Mouse (Mus musculus): Measurements from ENCODE around the gene Mrpl17.
A peak's percentile ranks its signal among the peaks of the same experiment; 100 is the strongest.

Gene Mrpl17

DNA sequence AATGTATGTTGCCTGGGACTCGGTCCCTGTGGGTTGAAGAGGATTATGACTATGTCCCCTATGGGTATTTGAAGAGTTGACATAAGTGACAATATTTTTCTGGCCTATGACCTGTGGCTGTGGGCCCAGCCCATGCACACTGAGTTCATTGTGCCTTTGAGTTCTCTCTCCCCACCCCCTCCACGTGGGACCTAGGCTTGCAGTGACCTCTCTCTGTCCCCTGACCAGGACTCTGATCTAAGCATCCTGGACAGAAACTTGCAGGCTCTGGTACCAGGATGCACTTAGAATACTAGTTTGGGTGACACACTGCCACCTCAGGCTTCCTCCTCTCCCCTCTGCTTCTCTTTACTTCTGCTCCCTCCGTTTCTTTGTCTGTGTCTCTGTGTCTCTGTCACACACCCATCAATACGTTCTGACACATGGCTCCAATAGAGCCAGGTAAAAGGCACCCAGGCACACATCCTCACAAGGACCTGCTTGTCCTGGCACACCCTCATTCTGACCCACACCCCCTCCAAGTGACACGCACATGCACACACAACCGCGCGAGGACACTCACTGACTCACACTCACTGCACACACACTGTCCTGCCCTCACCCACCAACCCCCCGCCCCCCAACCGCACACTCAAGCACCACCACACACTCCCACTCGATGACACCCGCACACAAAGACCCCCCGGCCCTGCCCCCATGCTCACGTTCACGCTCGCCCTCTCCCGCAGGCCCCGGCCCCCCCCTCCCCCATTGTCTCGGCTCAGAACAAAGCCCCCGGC, 24.2 kb downstream of the Mrpl17 start:
- no peak for DNase-seq (ENCODE audit: low spot score in 2 of 2)

DNA sequence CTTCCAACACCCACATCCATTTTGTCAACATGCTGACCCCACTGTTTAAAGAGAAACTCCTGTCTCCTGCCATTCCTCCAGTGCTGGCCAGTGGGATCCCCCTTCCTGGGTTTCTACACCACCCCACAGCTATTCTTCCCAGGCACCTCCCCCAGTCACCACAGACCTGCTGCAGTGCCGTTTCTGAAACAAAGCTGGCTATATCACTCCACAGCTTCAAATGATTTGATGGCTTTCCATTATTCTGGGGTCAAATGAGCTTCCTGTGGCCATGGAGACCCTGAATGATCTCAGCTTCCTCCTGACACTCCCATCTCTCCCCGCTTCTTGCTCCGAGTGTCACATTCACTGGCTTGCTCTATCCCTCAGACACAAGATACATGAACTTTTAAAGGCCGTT, 26.3 kb downstream of the Mrpl17 start:
- DNase-seq (ENCODE audit: low spot score in 2 of 2): no peak

DNA sequence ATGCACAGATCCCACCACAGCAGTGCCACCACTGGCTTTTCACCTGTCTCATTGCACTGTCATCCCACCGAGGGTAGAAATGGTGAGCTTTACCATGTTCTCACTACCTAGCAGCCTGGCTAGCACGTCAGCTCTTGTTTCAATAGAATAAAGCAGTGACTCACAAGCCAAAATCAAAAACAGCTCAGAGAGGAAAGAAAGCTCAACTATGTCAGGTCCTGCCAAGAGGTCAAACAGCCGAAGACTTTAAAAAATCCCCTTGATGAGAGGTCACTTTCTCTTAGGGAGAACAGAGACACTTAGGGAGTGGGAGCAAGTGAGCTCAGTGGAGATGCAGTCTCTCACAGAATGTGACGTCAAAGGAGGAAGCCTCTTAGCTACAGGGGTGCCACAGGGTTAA, 27.0 kb downstream of the Mrpl17 start:
- no peak for DNase-seq (ENCODE audit: low spot score in 2 of 2)

DNA sequence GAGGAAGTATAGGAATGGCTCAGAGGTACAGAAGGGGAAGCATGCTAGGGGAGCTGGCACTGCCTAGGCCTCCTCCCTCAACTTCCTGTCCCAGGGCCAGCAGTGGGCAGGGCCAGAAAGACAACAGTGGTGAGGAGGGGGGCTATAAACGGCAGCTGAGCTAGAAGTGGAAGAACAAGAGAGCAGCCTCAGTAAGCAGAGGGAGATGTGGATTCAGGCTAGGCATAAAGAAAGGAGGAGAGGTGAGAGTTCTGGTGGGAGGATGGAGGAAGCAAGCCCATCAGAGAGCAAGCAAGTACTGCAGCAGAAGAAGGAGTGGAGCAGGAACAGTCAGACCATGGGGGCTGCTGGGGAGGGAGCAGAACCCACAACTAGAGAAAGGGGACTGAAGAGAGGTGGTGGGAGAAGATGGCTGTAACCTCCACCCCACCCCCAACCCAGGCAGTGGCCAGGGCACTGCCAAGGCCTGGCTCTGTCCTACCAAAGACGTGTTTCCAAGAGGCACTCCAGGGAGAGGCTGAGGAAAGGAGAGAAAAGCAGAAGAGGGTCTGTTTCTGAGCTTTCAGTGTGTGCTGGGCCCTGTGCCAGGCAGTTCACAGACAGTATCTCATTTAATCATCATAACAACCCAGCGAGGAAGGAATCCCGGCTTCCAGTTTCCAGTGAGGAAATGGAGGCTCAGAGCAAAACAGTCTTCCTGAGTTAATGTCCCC, 32.2 kb downstream of the Mrpl17 start:
- DNase-seq (ENCODE audit: low spot score in 2 of 2): no peak

DNA sequence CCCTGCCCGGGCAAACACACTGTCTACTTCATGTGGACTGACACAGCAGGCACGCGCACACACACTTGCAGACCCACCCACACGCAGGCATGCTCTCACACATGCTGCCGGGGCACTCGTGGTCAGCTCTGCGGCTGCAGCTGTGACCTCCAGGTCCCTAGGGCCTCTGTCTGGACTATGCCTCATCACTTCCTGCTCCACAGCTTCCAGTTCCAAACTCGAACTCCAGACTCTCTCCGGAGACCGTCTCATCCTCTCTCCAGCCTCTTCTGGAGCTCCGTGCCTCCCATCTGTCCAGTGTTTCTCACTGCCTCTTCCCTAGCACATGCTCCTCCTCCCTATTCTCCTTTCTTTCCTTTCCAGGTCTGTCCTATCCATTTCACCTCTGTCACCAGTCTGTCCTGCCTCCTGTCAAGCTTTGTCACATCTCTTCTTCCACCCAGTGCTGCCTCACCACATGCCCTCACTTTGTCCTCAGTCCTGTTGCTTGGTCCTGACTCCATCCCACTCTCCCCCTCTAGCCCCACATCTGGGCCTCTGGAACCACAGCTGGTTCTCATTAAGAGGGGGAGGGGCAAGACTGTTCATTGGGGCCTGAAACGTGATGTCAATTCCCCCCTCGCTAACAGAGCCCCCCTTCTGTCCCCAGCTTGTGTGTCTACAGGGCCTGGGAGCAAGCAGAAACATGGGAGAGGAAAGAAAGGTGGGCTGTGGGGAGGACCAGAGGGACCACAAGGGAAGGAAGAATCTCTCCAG, 32.9 kb downstream of the Mrpl17 start:
- DNase-seq (ENCODE audit: low spot score in 2 of 2): peak in 1 of 2 experiments; percentile 60

DNA sequence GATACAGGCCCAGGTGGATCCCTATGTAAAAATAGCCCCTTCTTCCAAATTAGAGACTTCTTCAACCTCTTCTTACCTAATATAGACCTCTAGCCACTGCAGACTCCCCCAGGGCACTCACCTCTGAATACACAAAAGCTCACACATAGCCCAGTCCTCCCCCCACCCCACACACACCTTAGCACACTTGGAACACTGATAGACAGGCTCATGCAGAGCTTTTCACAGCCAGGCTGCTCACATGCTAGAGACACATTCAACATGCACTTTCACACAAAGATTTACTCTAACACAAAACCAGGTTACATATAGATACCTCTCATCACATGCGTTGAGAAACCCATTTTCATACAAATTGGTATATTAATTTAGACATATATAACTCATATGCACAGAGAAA, 33.6 kb downstream of the Mrpl17 start:
- DNase-seq (ENCODE audit: low spot score in 2 of 2): no peak

DNA sequence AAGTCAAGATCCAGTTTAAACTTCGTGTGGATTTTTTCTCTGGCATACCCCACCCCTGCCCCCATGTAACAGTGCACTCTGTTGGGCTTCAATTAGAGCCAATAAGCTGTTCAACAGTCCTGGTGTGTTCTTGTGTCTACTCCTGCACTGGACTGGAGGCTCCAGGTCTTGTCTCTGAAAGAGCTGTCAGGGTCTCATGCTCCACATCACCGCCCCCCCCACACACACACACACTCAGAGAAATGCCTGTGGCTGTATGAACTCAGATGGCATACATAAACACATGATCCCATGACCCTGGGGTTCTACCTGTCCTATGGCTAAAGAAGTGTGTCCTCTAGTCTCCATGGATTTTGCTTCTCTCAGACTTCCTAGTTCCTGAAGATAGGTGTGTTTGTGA, 34.9 kb downstream of the Mrpl17 start:
- no peak for DNase-seq (ENCODE audit: low spot score in 2 of 2)

DNA sequence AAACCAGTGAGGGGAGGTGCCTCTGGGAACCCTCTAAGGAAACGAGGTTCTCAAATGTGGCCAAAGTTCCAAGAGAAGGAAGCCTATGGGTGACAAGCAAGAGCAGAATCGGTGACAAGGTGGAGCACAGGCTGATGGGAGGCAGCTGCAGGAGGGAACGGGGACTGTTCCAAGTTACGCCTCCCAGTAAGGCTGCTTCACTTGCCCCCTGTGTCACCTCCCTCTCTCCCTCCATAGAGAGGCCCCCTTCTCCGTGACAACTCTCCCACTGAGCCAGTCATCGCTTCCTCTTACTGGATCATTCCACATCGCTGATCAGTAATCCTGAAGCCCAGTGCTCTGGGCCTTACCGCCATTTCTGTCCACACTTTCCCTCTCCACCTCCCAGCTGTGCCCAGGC, 36.2 kb downstream of the Mrpl17 start:
- DNase-seq (ENCODE audit: low spot score in 2 of 2): no peak

DNA sequence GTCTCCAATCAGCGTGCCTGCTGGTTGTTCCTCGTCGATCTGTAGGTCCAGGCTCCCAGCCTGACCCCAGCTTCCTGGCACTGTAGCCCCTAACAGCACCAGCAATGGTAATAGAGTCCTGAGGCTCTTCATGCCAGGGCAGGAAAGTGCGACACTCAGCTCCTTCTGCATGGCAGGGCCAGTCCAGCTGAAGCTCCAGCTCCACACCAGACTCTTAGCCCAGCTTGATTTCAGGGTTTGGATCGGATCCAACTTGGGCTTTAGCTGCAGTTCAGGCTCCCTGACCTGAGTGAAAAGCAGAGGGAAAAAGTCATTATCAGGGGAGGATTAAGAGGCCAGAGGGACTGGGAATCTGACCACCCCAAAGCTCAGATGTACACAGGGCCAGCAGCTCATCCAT, 37.9 kb downstream of the Mrpl17 start:
- no peak for DNase-seq (ENCODE audit: low spot score in 2 of 2)

DNA sequence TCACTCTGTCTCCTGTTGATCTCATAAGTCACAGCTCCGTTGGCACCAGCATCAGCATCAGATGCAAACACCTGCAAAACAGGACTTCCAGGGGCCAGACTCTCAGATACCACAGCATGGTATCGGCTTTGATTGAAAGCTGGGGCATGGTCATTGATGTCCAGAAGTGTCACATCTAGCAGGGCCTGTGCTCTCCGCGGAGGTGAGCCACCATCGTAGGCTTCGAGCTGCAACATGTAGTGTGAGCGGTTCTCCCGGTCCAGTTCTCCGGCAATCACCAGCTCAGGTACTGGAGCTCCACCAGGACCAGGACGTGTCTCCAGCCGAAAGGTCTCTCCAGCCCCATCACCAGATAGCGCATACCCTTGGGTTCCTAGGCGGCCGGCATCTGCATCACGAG, 38.6 kb downstream of the Mrpl17 start:
- no peak for DNase-seq (ENCODE audit: low spot score in 2 of 2)

DNA sequence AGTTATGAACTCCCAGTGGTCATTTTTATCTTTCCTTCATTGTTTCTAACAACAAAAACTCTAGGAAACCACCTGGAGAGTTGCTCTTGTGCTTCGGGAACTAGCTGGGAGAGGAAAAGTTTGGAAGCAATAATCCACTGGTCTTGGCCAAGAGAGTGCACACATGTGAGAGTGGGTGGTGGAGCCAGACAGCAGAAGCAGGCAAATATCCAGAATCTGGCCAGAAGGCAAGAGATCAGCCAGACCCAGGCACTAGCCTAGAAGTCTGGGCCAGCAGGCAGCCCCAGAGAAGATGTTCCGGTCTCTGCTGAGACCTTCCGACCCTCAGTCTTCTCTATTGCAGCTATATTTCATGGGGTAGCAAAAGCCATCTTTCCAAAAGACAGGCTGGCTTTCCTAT, 40.9 kb downstream of the Mrpl17 start:
- DNase-seq (ENCODE audit: low spot score in 2 of 2): no peak

DNA sequence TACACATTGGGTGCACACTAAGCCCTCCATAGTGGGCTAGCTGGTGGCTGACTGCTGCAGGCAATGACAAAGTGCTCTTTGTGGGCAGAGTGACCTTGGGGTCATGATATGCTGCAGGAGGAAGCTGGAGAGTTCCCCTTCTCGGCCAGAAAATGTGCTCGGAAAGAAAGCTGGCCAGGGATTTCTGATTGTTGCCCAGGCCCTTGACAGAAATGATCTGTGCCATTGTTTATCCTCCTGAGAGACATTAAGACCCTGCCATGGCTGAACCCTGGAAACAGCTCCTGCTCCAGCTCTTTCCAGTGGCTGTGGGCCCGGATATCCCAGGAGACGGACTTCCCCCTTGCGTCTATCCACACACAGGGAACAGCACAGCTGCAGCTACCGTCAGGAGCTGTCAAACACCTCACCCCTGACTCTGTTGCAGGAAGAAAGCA, 43.2 kb downstream of the Mrpl17 start:
- no peak for DNase-seq (ENCODE audit: low spot score in 2 of 2)

DNA sequence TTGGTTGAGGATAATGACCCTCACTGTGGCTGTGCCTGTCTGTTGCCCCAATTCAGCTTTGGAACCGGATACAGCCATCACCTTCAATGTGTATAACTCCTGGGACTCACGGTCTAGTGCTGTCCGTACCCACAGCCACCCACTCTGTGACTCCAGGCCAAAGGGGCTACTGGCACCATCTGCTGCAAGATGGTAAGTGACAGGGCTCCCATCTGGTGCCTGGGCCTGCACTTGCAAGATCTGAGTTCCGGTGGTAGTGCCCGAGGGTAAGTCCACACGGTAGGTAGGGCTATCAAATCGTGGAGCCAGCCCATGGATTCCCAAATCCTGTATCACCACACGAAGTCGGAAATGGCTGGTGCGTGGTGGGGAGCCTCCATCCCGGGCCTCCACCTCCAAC, 46.6 kb downstream of the Mrpl17 start:
- no peak for DNase-seq (ENCODE audit: low spot score in 2 of 2)

DNA sequence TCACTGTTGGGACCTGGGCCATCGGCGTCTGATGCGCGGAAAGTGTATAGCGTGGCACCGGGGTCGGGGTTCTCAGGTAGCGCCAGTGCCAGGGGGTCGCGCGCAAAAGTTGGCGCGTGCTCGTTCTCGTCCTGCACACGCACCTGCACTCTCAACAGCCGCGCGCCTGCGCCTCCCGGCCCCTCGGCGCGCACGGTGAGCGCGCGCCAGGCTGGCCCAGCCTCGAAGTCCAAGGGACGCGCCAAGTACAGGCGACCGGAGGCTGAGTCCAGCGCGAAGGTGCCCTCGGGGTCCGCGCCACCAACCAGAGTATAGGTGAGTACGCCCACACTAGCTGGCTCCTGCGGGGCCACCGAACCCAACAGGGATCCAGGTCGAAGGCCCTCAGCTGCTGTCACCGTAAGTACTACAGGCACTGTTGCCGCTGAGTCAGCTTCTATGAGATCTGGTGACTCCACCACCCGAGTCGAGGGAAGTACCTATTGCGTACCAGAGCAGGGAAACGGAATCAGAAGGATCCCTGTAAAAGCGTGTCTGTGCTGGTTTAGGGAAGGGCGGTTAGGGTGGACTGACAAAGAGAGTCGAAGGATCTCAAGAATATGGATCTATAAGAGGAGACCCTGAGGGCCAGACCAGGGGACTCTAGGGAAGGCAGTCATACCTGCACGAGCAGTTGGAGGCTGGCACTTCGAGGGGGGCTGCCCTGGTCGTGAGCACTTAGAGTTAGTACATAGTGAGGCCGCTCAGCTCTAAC, 48.2 kb downstream of the Mrpl17 start:
- peak in 1 of 2 experiments; percentile 58 for DNase-seq (ENCODE audit: low spot score in 2 of 2)

DNA sequence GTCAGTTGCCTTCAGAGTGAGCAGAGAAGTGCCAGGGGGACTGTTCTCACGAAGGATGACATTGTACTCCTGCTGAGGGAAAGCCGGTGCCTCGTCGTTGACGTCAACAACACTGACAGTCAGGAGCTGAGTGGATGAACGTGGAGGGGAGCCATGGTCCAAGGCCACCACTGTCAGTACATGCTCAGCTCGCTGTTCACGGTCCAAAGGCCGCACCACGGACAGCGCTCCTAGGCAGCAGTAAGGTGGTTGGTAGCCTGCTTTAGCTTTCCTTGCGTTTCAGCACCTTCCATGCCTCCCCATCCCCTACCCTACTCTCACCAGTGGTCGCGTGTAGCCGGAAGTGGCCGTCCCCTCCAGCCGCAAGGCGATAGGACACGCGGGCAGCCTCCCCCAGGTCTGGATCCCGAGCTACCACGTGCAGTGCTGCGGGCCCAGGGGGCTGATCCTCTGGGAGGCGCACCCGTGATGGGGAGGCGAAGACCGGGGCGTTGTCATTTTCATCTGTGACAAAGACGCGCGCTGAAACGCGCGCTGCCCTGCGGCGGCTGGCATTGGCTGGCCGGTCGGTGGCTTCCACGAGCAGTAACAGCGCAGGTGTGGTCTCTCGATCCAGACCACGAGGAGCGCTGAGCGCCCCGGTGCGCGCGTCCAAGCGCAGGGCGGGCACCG, 49.0 kb downstream of the Mrpl17 start:
- DNase-seq (ENCODE audit: low spot score in 2 of 2): no peak

DNA sequence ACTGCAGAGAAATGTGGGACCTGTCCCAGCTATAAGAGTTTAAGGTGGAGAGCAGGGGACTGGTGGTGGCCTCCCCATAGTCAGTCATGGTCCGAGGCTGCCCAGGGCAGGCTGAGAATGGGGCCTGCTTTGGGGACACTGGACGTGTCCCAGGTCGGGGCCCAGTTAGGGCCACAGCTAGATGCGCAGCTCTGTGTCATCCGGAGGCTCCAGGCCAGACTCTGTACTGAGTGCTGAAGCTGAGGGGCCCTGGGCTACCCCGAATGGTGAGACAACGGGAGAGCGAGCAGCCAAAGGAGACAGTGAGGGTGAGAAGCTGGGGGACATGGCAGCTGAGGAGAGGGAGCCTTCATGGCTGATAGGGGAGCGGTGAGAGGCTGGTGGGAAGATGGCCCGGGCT, 57.6 kb downstream of the Mrpl17 start:
- DNase-seq (ENCODE audit: low spot score in 2 of 2): no peak
